Mouse (Mus musculus) G1E (cell line): ENCODE data around the gene Cldn24.

Experiments
- CTCF ChIP-seq: IDR thresholded peaks from 2 replicates; pipeline ENCODE4 v1.5.1; 2012; ENCODE audit warnings: low read depth, low read length, inconsistent platforms, mixed read lengths
- GATA1 ChIP-seq: IDR thresholded peaks from 2 replicates; pipeline ENCODE4 v1.6.1; 2012; ENCODE audit warnings: borderline replicate concordance, low read length, inconsistent platforms, mixed read lengths

GRCm38 (mm10) chr8:47802349-47802748 lies 19.6 kb upstream of the Cldn24 start:
- TF ChIP-seq GATA1 (no peak), CTCF (no peak)
